Mouse (Mus musculus): ENCODE data around the gene Eapp. TPM values are rescaled to one million over a fixed set of nuclear protein-coding genes. Genes with fewer than 3 reads are reported as not detected.
"Not testable (repeated sequence)": the region's sequence is repeated elsewhere in the genome, so short reads cannot be mapped to it uniquely, and the experiment has no call there.

Eapp gene
- polyA plus RNA-seq, 1 experiment from 2014 or later, result 45.5 TPM

DNA sequence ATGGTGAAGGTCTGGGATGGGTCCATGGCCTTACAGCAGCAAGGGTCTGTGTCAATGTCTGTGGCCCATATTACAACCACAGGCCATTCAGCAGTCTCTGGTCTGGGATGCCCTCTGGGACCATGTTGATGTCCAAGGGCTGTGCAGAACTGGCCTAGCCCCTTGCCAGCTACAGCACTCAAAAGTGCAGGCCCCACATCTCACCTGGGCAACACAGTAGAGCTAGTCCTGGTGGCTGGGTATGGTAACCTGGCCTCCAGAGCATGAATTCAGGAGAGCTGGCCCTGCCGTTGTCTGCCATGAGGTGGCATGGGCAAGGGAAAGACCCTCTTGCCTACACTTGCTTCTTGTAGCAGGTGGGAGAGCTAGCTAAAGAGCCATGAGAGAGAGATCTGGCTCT, 27.6 kb downstream of the Eapp start:
- H3K9me3 ChIP-seq, result no peaks in the 10 kb centered on the region
- no peak overlapping the region for H3K27ac ChIP-seq (replicated peaks)

DNA sequence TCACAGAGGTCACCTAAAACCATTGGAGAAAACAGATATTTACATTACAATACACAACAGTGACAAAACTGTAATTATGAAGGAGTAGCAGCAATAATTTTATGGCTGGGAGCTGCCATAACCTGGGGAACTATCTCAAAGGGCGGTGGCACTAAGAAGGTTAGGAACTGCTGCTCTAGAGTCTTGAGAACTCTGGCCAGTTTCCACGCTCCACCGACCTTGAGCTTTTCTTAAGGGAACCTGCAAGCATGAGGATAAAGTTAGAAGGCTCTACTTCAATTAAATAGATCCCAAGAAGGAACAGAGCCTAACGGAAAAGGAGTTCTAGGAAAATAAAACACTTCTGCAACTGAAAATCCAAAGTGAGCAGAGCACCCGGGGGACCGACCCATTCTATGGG, 30.2 kb downstream of the Eapp start:
- peaks cover 7% of the 10 kb centered on the region for H3K36me3 ChIP-seq
- WGBS, result 70% methylated on average over 6 of the region's 6 CpGs
- no peak overlapping the region for H3K27ac ChIP-seq (replicated peaks)
- H3K4me2 ChIP-seq, result no peak overlapping the region
- H3K9ac ChIP-seq, result no peak overlapping the region
- no peak for ATAC-seq (ENCODE audit: extremely low read depth, insufficient number of reproducible peaks, low FRiP score, low TSS enrichment)
- no peaks in the 10 kb centered on the region for H3K4me1 ChIP-seq
- no peaks in the 10 kb centered on the region for H3K27me3 ChIP-seq (replicated peaks)
- no peaks in the 10 kb centered on the region for H3K9me3 ChIP-seq
- H3K4me3 ChIP-seq, result no peak overlapping the region

More for the DNA sequence above, 27.6 kb downstream of the Eapp start:
- no peak overlapping the region for H3K9ac ChIP-seq
- WGBS, result 81% methylated on average over 1 of the region's 1 CpGs
- H3K4me2 ChIP-seq, result no peak overlapping the region
- ATAC-seq (ENCODE audit: extremely low read depth, insufficient number of reproducible peaks, low FRiP score, low TSS enrichment), result no peak
- no peaks in the 10 kb centered on the region for H3K27me3 ChIP-seq (replicated peaks)
- H3K36me3 ChIP-seq, result peaks cover 31% of the 10 kb centered on the region
- no peaks in the 10 kb centered on the region for H3K4me1 ChIP-seq
- no peak overlapping the region for H3K4me3 ChIP-seq

DNA sequence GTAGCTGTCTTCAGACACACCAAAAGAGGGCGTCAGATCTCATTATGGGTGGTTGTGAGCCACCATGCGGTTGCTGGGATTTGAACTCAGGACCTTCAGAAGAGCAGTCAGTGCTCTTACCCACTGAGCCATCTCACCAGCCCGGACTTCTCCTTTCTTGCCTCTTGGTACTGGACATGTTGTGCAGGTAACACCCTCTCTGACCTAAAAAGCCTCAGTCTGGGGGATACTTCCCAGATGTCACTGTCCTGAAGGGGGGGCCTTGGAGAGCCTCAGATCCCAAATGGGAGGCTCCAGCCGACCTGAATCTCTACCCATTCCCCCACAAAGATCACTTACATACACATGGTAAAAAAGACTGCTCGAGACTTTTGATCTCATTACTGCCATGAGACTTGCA, 34.2 kb downstream of the Eapp start:
- H3K27ac ChIP-seq (replicated peaks); H3K36me3 ChIP-seq; H3K27me3 ChIP-seq (replicated peaks); H3K4me2 ChIP-seq; ATAC-seq (ENCODE audit: extremely low read depth, insufficient number of reproducible peaks, low FRiP score, low TSS enrichment); H3K9ac ChIP-seq; H3K4me3 ChIP-seq; H3K9me3 ChIP-seq; H3K4me1 ChIP-seq: not testable (repeated sequence)
- 60% methylated on average over 5 of the region's 5 CpGs for WGBS

DNA sequence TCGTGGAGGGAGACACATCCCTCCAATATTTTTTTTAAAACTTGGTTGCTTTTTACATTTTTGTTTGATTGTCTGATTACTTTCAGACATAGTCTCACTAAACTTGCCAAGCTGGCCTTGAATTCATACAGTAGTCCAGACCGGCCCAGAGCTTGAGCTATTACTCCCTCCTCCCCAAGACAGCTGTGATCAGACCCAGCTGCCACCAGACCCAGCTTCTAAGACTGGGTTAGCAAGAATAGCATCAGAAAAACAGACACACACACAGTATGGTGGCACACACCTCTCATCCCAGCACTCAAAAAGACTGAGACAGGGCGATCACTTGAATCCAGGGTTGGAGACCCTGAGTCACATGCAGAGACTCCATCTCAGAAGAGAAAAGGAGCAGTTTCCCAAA, 35.8 kb downstream of the Eapp start:
- 75% methylated on average over 3 of the region's 3 CpGs for WGBS
- Histone ChIP-seq H3K27me3 (replicated peaks) (no peaks in the 10 kb centered on the region), H3K4me1 (peaks cover 9% of the 10 kb centered on the region), H3K9me3 (no peaks in the 10 kb centered on the region), H3K27ac (replicated peaks) (no peak overlapping the region), H3K9ac (no peak overlapping the region), H3K36me3 (no peaks in the 10 kb centered on the region), H3K4me2 (no peak overlapping the region), H3K4me3 (no peak overlapping the region)
- ATAC-seq (ENCODE audit: extremely low read depth, insufficient number of reproducible peaks, low FRiP score, low TSS enrichment), result no peak

DNA sequence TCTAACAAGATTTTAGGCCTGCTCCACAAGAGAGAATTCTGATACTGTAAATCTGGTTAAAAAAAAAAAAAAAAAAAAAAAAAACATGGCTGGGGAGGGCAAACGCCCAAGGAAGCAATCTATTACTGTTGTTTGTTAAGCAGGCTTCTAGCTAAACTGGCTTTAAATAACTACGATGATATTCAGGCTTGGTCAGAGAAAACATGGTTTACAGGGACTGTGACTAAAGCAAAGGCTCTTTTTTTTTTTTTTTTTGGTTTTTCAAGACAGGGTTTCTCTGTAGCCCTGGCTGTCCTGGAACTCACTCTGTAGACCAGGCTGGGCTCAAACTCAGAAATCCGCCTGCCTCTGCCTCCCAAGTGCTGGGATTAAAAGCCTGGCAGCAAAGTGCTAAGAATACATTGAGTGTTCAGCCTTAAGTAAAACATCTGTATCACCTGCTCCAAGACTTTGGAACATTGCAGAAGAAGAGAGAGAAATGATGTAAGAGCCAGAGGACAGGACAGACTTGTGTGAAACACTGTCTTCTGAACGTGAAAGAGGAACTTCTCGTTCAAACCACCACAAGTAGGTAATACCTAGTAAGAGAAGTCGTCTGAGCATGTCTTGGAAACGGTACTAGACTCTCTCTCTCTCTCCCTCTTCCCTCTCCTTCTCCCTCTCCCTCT, 37.1 kb downstream of the Eapp start:
- no peak overlapping the region for H3K4me2 ChIP-seq
- H3K4me1 ChIP-seq, result peaks cover 23% of the 10 kb centered on the region
- H3K36me3 ChIP-seq, result no peaks in the 10 kb centered on the region
- ATAC-seq (ENCODE audit: extremely low read depth, insufficient number of reproducible peaks, low FRiP score, low TSS enrichment), result no peak
- no peak overlapping the region for H3K27ac ChIP-seq (replicated peaks)
- WGBS, result 53% methylated on average over 7 of the region's 7 CpGs
- H3K4me3 ChIP-seq, result no peak overlapping the region
- H3K9me3 ChIP-seq, result no peaks in the 10 kb centered on the region
- no peaks in the 10 kb centered on the region for H3K27me3 ChIP-seq (replicated peaks)
- H3K9ac ChIP-seq, result no peak overlapping the region

DNA sequence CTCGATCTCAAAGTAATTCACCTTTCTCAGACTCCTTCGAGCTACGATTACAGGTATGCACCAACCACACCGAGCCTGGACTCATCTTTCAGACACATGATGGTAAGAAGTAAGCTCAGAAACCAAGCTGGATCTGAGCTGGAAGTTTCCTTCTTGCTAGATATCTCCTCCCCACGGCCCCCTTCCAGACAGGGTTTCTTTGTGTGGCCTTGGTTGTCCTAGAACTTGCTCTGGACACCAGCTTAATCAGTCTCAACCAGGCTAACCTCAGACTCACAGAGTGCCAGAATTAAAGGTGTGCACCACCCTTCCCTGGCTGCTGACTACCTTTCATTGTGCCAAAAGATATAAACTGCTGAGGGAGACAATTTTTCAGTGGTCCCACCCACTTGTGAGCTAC, 37.7 kb downstream of the Eapp start:
- Histone ChIP-seq H3K27ac (replicated peaks) (no peak overlapping the region), H3K36me3 (no peaks in the 10 kb centered on the region), H3K27me3 (replicated peaks) (no peaks in the 10 kb centered on the region), H3K4me1 (peaks cover 28% of the 10 kb centered on the region), H3K9ac (no peak overlapping the region), H3K9me3 (no peaks in the 10 kb centered on the region), H3K4me2 (no peak overlapping the region), H3K4me3 (no peak overlapping the region)
- no peak for ATAC-seq (ENCODE audit: extremely low read depth, insufficient number of reproducible peaks, low FRiP score, low TSS enrichment)
- WGBS, result 87% methylated on average over 5 of the region's 5 CpGs

DNA sequence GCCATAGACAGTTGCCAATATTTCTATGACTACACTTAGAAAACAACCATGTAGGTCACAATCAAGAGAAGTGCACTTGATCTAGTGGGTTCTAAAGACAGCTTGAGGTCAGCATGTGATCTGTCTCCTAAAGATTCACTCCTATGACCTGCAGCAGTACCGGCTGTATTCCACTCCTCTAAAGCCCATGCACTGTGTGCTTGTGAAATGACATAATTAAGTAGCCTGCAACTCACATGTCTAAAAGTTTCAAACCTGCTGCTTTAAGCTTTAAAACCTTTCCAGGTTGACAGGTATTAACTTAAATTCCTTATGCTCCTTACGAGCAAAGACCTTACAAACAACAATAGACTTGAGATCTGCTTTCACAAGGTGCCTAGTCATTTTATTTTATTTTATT, 38.5 kb downstream of the Eapp start:
- H3K9me3 ChIP-seq, result no peaks in the 10 kb centered on the region
- peaks cover 34% of the 10 kb centered on the region for H3K4me1 ChIP-seq
- 48% methylated on average over 2 of the region's 2 CpGs for WGBS
- peak overlapping the region; percentile 74 for H3K4me3 ChIP-seq
- peak overlapping the region; percentile 76 for H3K4me2 ChIP-seq
- no peak overlapping the region for H3K27ac ChIP-seq (replicated peaks)
- no peaks in the 10 kb centered on the region for H3K36me3 ChIP-seq
- H3K27me3 ChIP-seq (replicated peaks), result no peaks in the 10 kb centered on the region
- peak overlapping the region; percentile 76 for H3K9ac ChIP-seq
- no peak for ATAC-seq (ENCODE audit: extremely low read depth, insufficient number of reproducible peaks, low FRiP score, low TSS enrichment)

DNA sequence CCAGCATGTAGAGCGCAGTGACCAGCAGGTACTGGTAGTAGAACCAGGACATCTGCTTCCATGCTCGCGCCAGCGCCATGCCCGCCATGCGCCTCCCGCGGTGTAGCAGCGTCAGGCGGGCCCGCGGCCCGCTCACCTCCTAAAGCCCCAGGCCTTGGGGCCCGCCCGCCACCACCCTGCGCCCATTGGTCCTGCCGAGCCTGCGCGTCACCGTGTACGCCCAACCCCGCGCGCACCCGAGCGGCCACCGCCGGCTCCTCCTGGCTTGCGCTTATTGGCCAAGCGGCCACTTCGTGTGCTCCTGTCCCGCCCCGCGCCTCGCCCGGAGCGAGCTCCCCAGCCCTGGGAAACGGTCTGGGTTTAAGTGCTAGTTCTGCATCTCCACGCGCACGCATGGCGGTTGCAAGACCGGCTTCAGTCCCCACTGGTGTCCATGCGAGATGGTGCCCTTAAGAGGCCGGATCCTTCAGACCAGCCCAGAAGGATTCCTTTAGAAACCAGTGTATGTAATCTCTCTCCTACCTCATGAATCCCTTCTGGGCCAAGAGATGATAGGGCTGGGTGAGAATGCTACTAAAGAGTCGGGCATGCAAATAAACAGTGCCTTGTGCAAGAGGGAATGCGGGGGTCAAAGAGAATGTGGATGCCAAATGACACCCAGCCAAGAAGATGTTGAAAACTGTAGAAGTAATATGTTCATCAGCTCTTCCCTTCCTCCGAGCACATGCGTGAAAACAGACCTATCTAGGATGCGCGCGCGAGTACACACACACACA, 39.1 kb downstream of the Eapp start, which contains the start of gene Sptssa:
Gene Sptssa, minus strand, starts transcription at position 178 of the 776 bp plus-strand sequence.
- H3K36me3 ChIP-seq, result no peaks in the 10 kb centered on the region
- H3K9me3 ChIP-seq, result no peaks in the 10 kb centered on the region
- peak within 1 kb of the TSS; percentile 74 for H3K4me3 ChIP-seq
- peak within 1 kb of the TSS; percentile 91 for H3K9ac ChIP-seq
- peak within 1 kb of the TSS; percentile 90 for H3K27ac ChIP-seq (replicated peaks)
- H3K4me1 ChIP-seq, result peaks cover 39% of the 10 kb centered on the region
- H3K27me3 ChIP-seq (replicated peaks), result no peaks in the 10 kb centered on the region
- H3K4me2 ChIP-seq, result peak within 1 kb of the TSS; percentile 76
- 9% methylated on average over 51 of the region's 53 CpGs for WGBS
- peak; percentile 98 for ATAC-seq (ENCODE audit: extremely low read depth, insufficient number of reproducible peaks, low FRiP score, low TSS enrichment)

DNA sequence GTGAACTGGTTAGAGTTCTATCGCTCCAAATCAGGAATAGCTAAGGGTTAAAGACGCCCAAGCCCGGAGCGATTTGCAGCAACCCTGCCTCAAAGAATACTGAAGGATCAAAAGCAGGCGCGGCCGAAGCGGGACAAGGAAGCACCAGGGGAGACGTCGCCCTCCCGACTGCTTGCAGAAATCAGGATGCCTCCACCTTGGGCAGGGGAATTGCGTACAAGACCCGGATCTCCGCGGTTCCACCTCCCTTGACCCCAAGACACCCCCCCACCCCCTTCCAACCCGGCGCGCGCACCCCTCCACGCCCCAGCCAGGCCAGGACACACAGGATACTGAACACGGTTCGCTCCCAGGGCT, 39.7 kb downstream of the Eapp start:
- Histone ChIP-seq H3K4me1 (peaks cover 39% of the 10 kb centered on the region), H3K9me3 (no peaks in the 10 kb centered on the region), H3K9ac (peak overlapping the region; percentile 91), H3K27me3 (replicated peaks) (no peaks in the 10 kb centered on the region), H3K4me2 (peak overlapping the region; percentile 76), H3K27ac (replicated peaks) (peak overlapping the region; percentile 90), H3K4me3 (peak overlapping the region; percentile 74), H3K36me3 (0 out of 2 replicates have a peak, but pooled peaks cover 2% of the 10 kb centered on the region)
- WGBS, result under 1% methylated on average over 22 of the region's 22 CpGs
- no peak for ATAC-seq (ENCODE audit: extremely low read depth, insufficient number of reproducible peaks, low FRiP score, low TSS enrichment)

DNA sequence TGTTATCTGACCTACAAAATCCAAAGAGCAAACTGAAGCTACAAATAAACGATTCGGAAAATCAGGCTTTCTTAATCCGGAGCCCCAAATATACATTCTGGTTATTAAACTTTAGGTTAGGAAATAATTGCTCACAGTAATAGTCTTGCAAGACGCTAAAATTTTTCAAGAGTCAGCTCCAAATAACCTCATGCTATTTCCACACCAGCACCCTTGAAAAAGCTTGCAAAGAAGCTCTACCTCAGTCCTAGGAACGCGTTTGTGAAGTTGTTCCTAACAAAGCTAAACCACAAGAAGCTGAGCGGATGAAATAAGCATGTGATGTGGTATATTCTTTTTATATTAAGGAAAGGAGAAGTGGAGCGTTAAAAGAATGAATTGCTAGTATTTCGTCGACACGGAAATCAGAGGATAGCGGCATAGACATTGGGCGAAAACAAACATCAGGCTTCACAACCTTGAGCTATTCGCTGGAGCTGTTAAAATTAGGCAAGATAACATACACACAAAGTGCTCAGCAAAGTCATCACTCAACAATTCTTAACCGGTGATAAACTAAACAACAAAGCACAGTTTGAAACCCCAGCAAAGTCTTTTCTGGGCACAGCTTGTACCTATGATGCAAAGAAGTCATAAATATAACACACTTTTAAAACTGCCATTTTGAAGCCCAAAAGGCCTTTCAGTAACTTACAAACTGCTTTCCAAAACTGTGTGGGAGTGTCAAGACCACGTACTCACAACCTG, 40.2 kb downstream of the Eapp start:
- Histone ChIP-seq H3K4me1 (peaks cover 39% of the 10 kb centered on the region), H3K27me3 (replicated peaks) (no peaks in the 10 kb centered on the region), H3K27ac (replicated peaks) (peak overlapping the region; percentile 90), H3K9ac (peak overlapping the region; percentile 91), H3K4me3 (peak overlapping the region; percentile 74), H3K4me2 (peak overlapping the region; percentile 76), H3K36me3 (0 out of 2 replicates have a peak, but pooled peaks cover 5% of the 10 kb centered on the region), H3K9me3 (no peaks in the 10 kb centered on the region)
- 21% methylated on average over 16 of the region's 16 CpGs for WGBS
- ATAC-seq (ENCODE audit: extremely low read depth, insufficient number of reproducible peaks, low FRiP score, low TSS enrichment), result no peak

DNA sequence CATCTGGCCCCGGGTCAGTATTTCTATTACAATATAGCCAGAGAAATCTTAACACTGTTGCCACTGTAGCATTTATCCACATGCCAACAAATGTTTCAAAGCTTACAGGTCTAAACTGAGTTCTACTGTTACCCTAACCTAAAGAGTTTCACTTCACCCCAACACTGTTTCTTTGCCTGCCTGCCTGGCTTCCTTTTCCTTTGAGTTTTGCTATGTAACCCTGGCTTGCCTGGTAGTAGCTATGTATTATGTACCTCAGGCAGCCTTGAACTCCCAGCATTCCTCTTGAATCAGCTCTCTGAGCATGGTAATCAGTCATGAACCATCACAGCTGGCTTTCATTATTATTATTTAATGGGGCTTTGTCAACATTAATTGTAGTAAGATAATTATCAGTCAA, 41.0 kb downstream of the Eapp start:
- H3K27me3 ChIP-seq (replicated peaks), result no peaks in the 10 kb centered on the region
- H3K4me3 ChIP-seq, result peak overlapping the region; percentile 74
- 74% methylated on average over 1 of the region's 1 CpGs for WGBS
- H3K9ac ChIP-seq, result peak overlapping the region; percentile 58
- H3K4me2 ChIP-seq, result peak overlapping the region; percentile 76
- H3K9me3 ChIP-seq, result no peaks in the 10 kb centered on the region
- H3K36me3 ChIP-seq, result peaks cover 12% of the 10 kb centered on the region; the same call in 1 of the 2 replicates
- H3K27ac ChIP-seq (replicated peaks), result peak overlapping the region; percentile 12; the same call in 1 of the 2 replicates
- no peak for ATAC-seq (ENCODE audit: extremely low read depth, insufficient number of reproducible peaks, low FRiP score, low TSS enrichment)
- peaks cover 39% of the 10 kb centered on the region for H3K4me1 ChIP-seq

All from heart, embryonic 13.5 days (tissue).